Mouse (Mus musculus): ENCODE measurements around the gene Gm21425. TPM values are rescaled to one million over a fixed set of nuclear protein-coding genes. Genes with fewer than 3 reads are reported as not detected.

Gene Gm21425
- not detected for polyA plus RNA-seq (2017; shearing (Covaris generic))

GRCm38 (mm10) chrY:13161668-13162067 lies at the start of gene Gm21425:
TSS of gene Gm21425 (plus strand) at chrY:13161968.

GRCm38 (mm10) chrY:13133392-13133791 lies 28.4 kb upstream of the Gm21425 start, which contains the start of gene Gm21891:
TSS of gene Gm21891 (minus strand) at chrY:13133492.

Other genes with a start within 250 kb of the Gm21425 start
- gene Gm20807, start 119.1 kb upstream of the Gm21425 start, polyA plus RNA-seq (2017; shearing (Covaris generic)), result not detected
- gene Gm21891, start 28.5 kb upstream of the Gm21425 start, polyA plus RNA-seq (2017; shearing (Covaris generic)), result not detected
- gene Gm21828, start 62.0 kb downstream of the Gm21425 start, polyA plus RNA-seq (2017; shearing (Covaris generic)), result not detected
- gene Gm21440, start 90.4 kb downstream of the Gm21425 start, polyA plus RNA-seq (2017; shearing (Covaris generic)), result not detected
- not detected for gene Gm21454, start 90.5 kb downstream of the Gm21425 start, polyA plus RNA-seq (2017; shearing (Covaris generic))
- not detected for gene Gm21725, start 187.1 kb downstream of the Gm21425 start, polyA plus RNA-seq (2017; shearing (Covaris generic))

Data from inflammation-experienced regulatory T-cells (primary cell).